Mouse (Mus musculus): ENCODE results near the gene Eci1. TPM values are rescaled to one million over a fixed set of nuclear protein-coding genes. Genes with fewer than 3 reads are reported as not detected.
"Not testable (repeated sequence)": the region's sequence is repeated elsewhere in the genome, so short reads cannot be mapped to it uniquely, and the experiment has no call there.

The Eci1 gene
- polyA plus RNA-seq, 1 experiment from 2014 or later: 59.0 TPM

GRCm38 (mm10) chr17:24407116-24407803, 19.2 kb upstream of the Eci1 start:
- WGBS: 89% methylated on average over 12 of the region's 12 CpGs
- no peak overlapping the region for H3K27ac ChIP-seq (ENCODE audit: low read depth, low read length)
- H3K4me2 ChIP-seq (ENCODE audit: low read length): no peak overlapping the region
- no peak for ATAC-seq
- H3K27me3 ChIP-seq (replicated peaks; ENCODE audit: control insufficient read depth, insufficient read depth, low read length): no peaks in the 10 kb centered on the region
- no peaks in the 10 kb centered on the region for H3K9me3 ChIP-seq (ENCODE audit: control insufficient read depth, low read length)
- H3K4me3 ChIP-seq (ENCODE audit: low read length): no peak overlapping the region
- H3K36me3 ChIP-seq (ENCODE audit: control insufficient read depth, insufficient read depth, low read length): peaks cover 25% of the 10 kb centered on the region
- H3K9ac ChIP-seq (ENCODE audit: low read depth, low read length): no peak overlapping the region
- no peaks in the 10 kb centered on the region for H3K4me1 ChIP-seq (ENCODE audit: control insufficient read depth, insufficient read depth, low read depth, low read length)

DNA sequence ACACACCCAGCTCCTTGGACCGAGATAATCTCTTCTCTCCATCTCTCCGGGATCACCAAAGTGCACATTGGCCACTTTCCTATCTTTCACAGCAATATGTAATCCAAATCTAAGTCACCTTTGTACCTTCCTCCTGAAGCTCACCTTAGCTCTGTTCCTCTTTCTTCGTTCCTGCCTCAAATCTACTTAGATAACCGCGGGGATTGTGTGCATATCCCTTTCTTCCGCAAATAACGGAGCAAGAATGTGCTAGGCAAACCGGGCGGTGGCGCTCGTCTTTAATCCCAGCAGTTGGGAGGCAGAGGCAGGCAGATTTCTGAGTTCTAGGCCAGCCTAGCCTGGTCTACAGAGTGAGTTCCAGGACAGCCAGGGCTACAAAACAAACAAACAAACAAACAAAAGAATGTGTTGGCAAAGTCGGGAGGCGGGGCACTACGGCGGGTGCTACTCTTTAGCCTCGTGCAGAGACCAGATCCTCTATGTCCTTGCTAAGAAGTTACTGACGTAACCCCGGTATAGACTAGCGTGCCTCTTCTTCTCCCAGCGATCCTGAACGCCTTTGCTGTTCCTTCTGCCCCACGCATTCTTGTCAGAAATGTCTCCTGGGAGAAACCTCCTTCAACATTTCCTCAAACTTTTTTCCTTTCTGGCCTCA, 12.8 kb upstream of the Eci1 start:
- Histone ChIP-seq H3K27me3 (replicated peaks; ENCODE audit: control insufficient read depth, insufficient read depth, low read length) (no peaks in the 10 kb centered on the region), H3K36me3 (ENCODE audit: control insufficient read depth, insufficient read depth, low read length) (peaks cover 12% of the 10 kb centered on the region), H3K27ac (ENCODE audit: low read depth, low read length) (peak overlapping the region; percentile 91), H3K4me1 (ENCODE audit: control insufficient read depth, insufficient read depth, low read depth, low read length) (peaks cover 23% of the 10 kb centered on the region), H3K4me2 (ENCODE audit: low read length) (peak overlapping the region; percentile 95), H3K9ac (ENCODE audit: low read depth, low read length) (peak overlapping the region; percentile 63), H3K9me3 (ENCODE audit: control insufficient read depth, low read length) (no peaks in the 10 kb centered on the region), H3K4me3 (ENCODE audit: low read length) (peak overlapping the region; percentile 86)
- peak; percentile 44 for ATAC-seq
- 35% methylated on average over 22 of the region's 22 CpGs for WGBS

- WGBS: under 1% methylated on average over 62 of the region's 64 CpGs
- peak within 1 kb of the TSS; percentile 90 for H3K9ac ChIP-seq (ENCODE audit: low read depth, low read length)
Measured at GRCm38 (mm10) chr17:24414230-24414976, 12.0 kb upstream of the Eci1 start, which contains the start of gene Rnps1. Rnps1 (plus strand) TSS chr17:24414565.

DNA sequence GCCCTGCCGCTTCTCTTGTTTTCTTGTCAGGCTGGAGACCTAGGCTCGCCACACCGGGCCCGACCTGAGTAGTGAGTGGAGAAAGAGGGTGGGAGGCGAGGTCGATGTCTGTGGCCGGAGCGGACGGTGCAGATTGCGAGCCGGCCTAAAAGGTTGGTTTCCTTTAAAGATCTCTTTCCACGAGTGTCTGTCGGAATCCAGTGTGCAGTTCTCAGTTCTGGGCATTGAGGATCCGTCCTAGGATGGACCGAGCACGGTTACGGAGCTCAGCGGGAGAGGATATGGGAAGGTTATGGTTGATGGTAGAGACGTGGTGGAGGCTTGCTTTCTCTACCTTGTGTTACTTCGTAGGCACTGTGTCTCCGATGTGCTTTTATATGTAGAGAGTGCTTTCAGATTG, 11.4 kb upstream of the Eci1 start:
- Histone ChIP-seq H3K4me2 (ENCODE audit: low read length) (peak overlapping the region; percentile 95), H3K36me3 (ENCODE audit: control insufficient read depth, insufficient read depth, low read length) (peaks cover 10% of the 10 kb centered on the region), H3K4me1 (ENCODE audit: control insufficient read depth, insufficient read depth, low read depth, low read length) (peaks cover 23% of the 10 kb centered on the region), H3K9me3 (ENCODE audit: control insufficient read depth, low read length) (no peaks in the 10 kb centered on the region), H3K9ac (ENCODE audit: low read depth, low read length) (peak overlapping the region; percentile 90), H3K27ac (ENCODE audit: low read depth, low read length) (peak overlapping the region; percentile 91), H3K27me3 (replicated peaks; ENCODE audit: control insufficient read depth, insufficient read depth, low read length) (no peaks in the 10 kb centered on the region), H3K4me3 (ENCODE audit: low read length) (peak overlapping the region; percentile 86)
- no peak for ATAC-seq
- 0% methylated on average over 21 of the region's 21 CpGs for WGBS

More at GRCm38 (mm10) chr17:24414230-24414976, 12.0 kb upstream of the Eci1 start, which contains the start of gene Rnps1:
- Histone ChIP-seq H3K4me1 (ENCODE audit: control insufficient read depth, insufficient read depth, low read depth, low read length) (peaks cover 23% of the 10 kb centered on the region), H3K4me2 (ENCODE audit: low read length) (peak within 1 kb of the TSS; percentile 95), H3K4me3 (ENCODE audit: low read length) (peak within 1 kb of the TSS; percentile 86), H3K27me3 (replicated peaks; ENCODE audit: control insufficient read depth, insufficient read depth, low read length) (no peaks in the 10 kb centered on the region), H3K27ac (ENCODE audit: low read depth, low read length) (peak within 1 kb of the TSS; percentile 91), H3K36me3 (ENCODE audit: control insufficient read depth, insufficient read depth, low read length) (peaks cover 7% of the 10 kb centered on the region), H3K9me3 (ENCODE audit: control insufficient read depth, low read length) (no peaks in the 10 kb centered on the region)
- peak; percentile 97 for ATAC-seq

GRCm38 (mm10) chr17:24416051-24416652, 10.3 kb upstream of the Eci1 start:
- Histone ChIP-seq H3K4me2 (ENCODE audit: low read length) (peak overlapping the region; percentile 95), H3K4me1 (ENCODE audit: control insufficient read depth, insufficient read depth, low read depth, low read length) (peaks cover 23% of the 10 kb centered on the region), H3K9me3 (ENCODE audit: control insufficient read depth, low read length) (no peaks in the 10 kb centered on the region), H3K27me3 (replicated peaks; ENCODE audit: control insufficient read depth, insufficient read depth, low read length) (no peaks in the 10 kb centered on the region), H3K4me3 (ENCODE audit: low read length) (no peak overlapping the region; the same call in 1 of the 2 replicates), H3K9ac (ENCODE audit: low read depth, low read length) (no peak overlapping the region), H3K27ac (ENCODE audit: low read depth, low read length) (no peak overlapping the region), H3K36me3 (ENCODE audit: control insufficient read depth, insufficient read depth, low read length) (peaks cover 21% of the 10 kb centered on the region)
- WGBS: 92% methylated on average over 3 of the region's 3 CpGs
- no peak for ATAC-seq

GRCm38 (mm10) chr17:24423114-24423513, 3.3 kb upstream of the Eci1 start:
- H3K27ac ChIP-seq (ENCODE audit: low read depth, low read length): no peak overlapping the region
- WGBS: 93% methylated on average over 4 of the region's 4 CpGs
- peaks cover 6% of the 10 kb centered on the region for H3K4me1 ChIP-seq (ENCODE audit: control insufficient read depth, insufficient read depth, low read depth, low read length)
- H3K9me3 ChIP-seq (ENCODE audit: control insufficient read depth, low read length): no peaks in the 10 kb centered on the region
- no peak overlapping the region for H3K4me2 ChIP-seq (ENCODE audit: low read length)
- H3K36me3 ChIP-seq (ENCODE audit: control insufficient read depth, insufficient read depth, low read length): peaks cover 42% of the 10 kb centered on the region
- no peak overlapping the region for H3K9ac ChIP-seq (ENCODE audit: low read depth, low read length)
- H3K27me3 ChIP-seq (replicated peaks; ENCODE audit: control insufficient read depth, insufficient read depth, low read length): no peaks in the 10 kb centered on the region
- H3K4me3 ChIP-seq (ENCODE audit: low read length): no peak overlapping the region
- ATAC-seq: no peak

DNA sequence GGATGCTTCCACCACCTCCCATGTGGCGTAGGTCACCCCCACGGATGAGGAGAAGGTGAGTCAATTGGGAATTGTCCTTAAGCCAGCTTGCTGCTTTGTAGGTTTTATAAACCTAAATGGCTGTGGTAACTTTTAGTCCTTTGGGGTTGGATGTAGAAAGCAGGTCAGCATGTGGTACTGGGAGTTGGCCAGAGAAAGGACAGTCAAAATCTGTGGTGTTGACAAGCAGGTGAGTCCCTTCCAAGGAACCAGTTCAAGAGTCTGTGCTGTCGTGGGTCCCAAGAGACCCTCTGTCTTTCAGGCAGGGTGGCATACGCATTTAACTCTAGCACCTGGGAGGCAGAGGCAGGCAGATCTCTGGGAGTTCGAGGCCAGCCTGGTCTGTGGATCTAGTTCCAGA, 2.0 kb upstream of the Eci1 start:
- no peak overlapping the region for H3K4me2 ChIP-seq (ENCODE audit: low read length)
- no peak overlapping the region for H3K9ac ChIP-seq (ENCODE audit: low read depth, low read length)
- no peak for ATAC-seq
- no peaks in the 10 kb centered on the region for H3K27me3 ChIP-seq (replicated peaks; ENCODE audit: control insufficient read depth, insufficient read depth, low read length)
- H3K4me3 ChIP-seq (ENCODE audit: low read length): no peak overlapping the region
- no peaks in the 10 kb centered on the region for H3K9me3 ChIP-seq (ENCODE audit: control insufficient read depth, low read length)
- H3K27ac ChIP-seq (ENCODE audit: low read depth, low read length): no peak overlapping the region
- WGBS: 94% methylated on average over 5 of the region's 5 CpGs
- peaks cover 6% of the 10 kb centered on the region for H3K4me1 ChIP-seq (ENCODE audit: control insufficient read depth, insufficient read depth, low read depth, low read length)
- peaks cover 38% of the 10 kb centered on the region for H3K36me3 ChIP-seq (ENCODE audit: control insufficient read depth, insufficient read depth, low read length)

DNA sequence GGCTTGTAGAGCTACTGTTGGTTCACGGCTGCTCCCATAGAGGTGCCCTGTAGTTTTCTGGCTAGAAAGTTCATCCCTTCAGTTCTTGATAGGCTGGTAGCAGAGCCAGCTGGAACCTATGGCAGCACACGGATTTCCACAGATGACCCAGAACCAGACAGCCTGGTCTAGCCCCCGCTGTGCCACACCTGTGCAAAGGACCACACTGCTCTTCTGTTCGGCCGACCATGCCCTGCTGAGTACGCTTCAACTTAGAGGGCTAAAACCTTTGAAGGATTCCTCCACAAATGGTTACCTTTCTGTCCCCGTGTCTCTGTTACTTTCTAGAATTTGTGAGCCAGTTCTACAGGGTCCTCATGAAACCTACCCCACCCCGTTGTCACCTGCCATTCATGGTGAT, 1.1 kb upstream of the Eci1 start:
- not testable (repeated sequence) for H3K27me3 ChIP-seq (replicated peaks; ENCODE audit: control insufficient read depth, insufficient read depth, low read length); H3K4me1 ChIP-seq (ENCODE audit: control insufficient read depth, insufficient read depth, low read depth, low read length); H3K9me3 ChIP-seq (ENCODE audit: control insufficient read depth, low read length); H3K9ac ChIP-seq (ENCODE audit: low read depth, low read length); H3K4me3 ChIP-seq (ENCODE audit: low read length); H3K27ac ChIP-seq (ENCODE audit: low read depth, low read length); H3K4me2 ChIP-seq (ENCODE audit: low read length); ATAC-seq
- H3K36me3 ChIP-seq (ENCODE audit: control insufficient read depth, insufficient read depth, low read length): peaks cover 30% of the 10 kb centered on the region
- 99% methylated on average over 5 of the region's 8 CpGs for WGBS

Measured in hindbrain, embryonic 16.5 days (tissue).